Mouse (Mus musculus): ENCODE results near the gene Ldb2.

- TF ChIP-seq CTCF (IDR thresholded peaks at IDR 0.05; ENCODE audit: low read depth), result no peak
- no peak for TF ChIP-seq EP300 (IDR thresholded peaks at IDR 0.05; ENCODE audit: low read depth)
These were observed 304.4 kb downstream of the Ldb2 start for GRCm38 (mm10) chr5:44495092-44495491.
